Mouse (Mus musculus) ZHBTc4 (cell line): ENCODE measurements around the gene Tmem82.

Source experiments
- DNase-seq: peaks from one replicate; pipeline ENCODE4 v3.0.0-alpha.2; 2011; ENCODE audit warnings: low read depth, low spot score

Gene Tmem82

DNA sequence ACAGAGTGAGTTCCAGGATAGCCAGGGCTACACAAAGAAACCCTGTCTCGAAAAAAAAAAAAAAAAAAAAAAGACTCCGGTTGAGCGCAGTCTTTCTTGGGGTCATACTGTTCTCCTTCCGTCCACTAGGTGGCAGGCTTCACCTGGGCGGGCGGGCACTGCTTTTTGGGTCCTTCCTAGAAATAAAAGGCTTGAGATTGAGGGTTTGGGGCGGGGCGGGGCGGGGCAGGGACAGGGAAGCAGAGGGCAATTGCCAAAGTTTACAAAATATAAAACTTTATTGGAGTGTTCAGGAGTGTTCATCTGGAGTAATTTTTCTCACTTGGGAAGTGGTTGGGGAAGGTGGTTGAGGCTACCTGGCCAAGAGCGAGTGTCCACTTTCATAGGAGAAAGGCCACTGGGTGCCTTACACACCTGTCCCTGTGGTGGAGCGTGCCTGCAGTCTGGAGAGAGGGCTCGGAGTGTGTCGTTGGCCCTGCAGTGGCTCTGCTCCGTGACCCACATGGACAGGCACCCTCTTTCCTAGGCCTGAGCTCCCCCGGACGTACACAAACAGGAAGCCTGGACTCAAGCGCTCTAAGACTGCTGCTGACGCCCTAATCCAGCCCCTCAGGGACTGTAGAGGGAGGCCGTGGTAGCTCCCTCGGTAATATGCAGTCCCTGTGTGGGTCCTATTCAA is at the start of gene Tmem82:
TSS of gene Tmem82 (minus strand) at position 69 of the 679 bp plus-strand sequence.
- DNase-seq: peak; percentile 85

DNA sequence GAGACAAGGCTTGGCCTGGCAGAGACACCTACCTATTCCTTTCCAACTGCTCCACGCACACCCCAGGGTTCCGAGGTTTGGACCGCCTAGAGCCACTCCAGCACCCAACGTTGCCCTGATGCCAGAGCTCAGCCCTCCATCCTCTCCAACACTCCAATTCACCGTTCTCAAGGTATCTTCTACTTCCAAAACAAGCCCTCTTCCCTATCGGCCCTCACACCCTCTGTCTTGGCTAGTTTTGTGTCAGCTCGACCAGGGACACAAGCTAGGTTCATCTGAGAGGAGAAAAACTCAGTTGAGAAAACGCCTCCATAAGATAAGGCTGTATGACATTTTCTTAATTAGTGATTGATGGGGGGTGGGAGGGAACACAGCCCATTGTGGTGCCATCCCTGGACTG is 46.4 kb upstream of the Tmem82 start, which contains the start of gene Plekhm2:
TSS of gene Plekhm2 (minus strand) at position 101 of the 400 bp plus-strand sequence.
- DNase-seq: no peak

DNA sequence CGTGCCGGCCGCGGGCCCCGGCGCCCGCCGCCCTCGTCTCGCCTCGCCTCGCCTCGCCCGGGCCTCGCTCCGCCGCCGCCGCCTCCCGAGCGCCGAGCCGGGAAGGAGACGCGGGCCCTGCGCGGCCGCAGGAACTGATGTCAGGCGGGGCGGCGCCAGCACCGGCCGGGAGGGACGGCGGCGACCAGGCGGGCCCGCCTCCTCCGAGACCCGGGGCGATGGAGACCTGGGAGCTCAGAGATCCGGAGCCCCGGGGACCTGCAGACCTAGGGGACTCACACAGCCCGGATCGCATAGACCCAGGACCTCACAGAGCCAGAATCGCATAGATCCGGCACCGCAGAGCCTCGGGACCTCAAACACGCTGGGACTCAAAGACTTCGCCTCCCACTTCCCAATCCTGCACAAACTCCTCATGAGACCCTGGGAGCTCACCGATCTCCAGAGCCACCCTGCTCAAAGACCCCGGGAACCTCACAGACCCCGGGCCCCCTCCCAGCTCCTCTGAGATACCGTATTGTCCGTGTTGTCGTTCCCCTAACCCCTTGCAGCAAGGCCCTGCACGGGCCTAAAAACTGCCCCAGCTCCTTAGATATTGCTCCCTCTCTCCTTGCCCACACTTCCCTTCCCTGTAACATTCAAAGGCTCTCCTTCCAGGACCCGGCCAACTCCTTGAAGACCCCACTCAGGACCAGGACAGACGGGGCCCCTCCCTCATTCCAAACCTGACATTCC is 45.7 kb upstream of the Tmem82 start:
- DNase-seq: peak; percentile 60

- DNase-seq: no peak
Measured at GRCm38 (mm10) chr4:141663122-141663931, 44.9 kb upstream of the Tmem82 start.

- DNase-seq: no peak
Measured at GRCm38 (mm10) chr4:141660884-141661283, 42.5 kb upstream of the Tmem82 start.

- no peak for DNase-seq
Measured at GRCm38 (mm10) chr4:141659739-141660138, 41.3 kb upstream of the Tmem82 start.

DNA sequence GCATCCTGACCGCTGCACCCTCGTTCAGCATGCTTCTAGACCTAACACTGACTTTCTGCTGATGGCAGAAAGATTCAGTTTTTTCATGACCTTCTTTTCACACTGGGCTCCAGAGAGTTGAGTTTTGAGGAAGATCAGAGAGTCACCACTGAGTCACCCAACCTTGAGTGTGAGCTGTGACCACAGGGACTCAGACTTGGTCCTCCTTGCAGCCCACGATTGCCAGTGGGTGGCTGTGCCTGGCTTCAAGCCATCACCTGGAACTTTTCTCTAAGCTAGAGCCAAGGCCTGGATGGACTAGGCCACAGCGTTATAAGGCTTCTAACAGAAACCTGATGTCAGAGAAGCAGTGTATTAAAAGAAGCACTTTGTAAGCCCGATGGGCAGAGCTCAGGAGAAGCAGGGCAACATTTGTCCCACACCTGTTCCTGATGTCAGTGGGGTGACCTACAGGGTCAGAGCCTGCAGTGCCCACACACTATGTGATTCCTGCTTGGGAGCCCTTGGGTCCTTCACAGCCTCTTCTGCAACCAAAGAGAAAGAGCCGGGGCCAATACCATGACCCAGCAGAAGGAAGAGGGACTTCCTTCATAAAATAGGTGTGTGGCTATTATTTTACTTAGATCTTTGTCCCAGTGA is 40.5 kb upstream of the Tmem82 start:
- no peak for DNase-seq

DNA sequence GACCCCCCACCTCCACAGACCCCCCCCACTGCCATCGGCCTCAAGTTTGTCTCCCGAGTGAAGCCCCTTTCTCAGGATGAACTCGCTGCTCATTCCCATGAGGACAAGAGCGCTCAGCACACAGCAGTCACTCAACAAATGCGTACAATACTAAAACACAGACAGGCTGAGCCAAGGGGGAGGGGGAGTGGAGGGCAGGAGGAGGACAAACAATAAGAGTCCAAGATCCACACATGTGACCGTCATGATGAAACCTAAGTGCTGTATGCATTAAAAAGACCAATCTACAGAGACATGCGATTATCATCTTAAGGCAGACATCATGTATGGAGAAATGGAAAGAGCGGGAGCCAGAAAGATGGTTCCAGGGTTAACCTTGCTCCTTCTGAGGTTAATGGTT is 38.5 kb upstream of the Tmem82 start:
- DNase-seq: no peak

DNA sequence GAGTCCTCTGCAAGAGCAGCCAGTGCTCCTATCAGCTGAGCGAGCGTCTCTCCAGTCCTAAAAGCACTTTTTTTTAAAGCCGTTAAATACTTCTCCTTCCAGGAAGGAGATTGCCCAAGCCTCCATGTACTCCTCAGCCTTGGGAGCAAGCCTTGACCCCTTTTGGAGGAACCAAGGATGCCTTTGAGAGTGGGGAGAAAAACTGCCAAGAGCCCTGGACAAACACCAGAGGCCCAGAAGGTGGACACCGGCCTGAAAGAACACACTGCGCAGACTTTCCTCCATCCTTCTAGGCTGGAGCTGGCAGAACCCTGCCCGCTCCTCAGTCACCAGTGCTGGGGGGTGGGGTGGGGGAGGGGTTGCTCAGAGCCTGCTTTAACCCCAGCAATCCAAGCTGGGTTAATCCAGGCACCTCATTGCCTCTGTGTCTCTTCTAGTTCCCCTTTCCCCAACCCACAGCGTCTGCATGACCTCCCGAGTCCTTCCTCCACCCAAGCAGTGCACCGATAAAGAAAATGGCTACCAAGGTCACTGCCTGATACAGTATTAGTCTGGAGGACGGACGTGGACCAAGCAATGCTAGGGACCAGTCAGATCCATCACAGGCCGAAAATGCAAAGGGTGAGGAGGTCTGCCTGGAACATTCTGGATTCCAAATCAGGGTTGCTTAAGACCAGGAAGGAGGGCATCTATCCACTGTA is 37.6 kb upstream of the Tmem82 start:
- no peak for DNase-seq

GRCm38 (mm10) chr4:141654509-141654908 is 36.1 kb upstream of the Tmem82 start:
- DNase-seq: no peak

- DNase-seq: no peak
Measured at GRCm38 (mm10) chr4:141653813-141654212, 35.4 kb upstream of the Tmem82 start.

DNA sequence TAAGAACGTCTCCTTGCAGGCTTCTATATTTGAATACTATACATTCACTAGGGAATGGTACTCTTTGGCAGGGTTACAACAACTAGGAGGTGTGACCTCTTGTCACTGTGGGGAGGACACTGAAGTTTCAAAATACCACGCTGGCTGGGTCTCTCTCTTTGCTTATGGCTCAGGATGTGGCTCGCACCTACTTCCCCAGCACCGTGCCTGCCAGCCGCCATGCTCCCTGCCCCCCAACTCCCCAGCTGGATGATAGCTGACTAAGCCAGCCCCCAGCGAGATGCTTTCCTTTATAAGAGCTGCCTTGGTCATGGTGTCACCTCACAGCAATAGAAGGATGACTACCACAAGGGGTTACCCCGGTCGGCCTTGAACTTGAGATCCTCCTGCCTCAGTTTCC is 34.6 kb upstream of the Tmem82 start:
- no peak for DNase-seq

GRCm38 (mm10) chr4:141651944-141652343 is 33.5 kb upstream of the Tmem82 start:
- no peak for DNase-seq

GRCm38 (mm10) chr4:141651286-141651685 is 32.9 kb upstream of the Tmem82 start:
- DNase-seq: no peak

DNA sequence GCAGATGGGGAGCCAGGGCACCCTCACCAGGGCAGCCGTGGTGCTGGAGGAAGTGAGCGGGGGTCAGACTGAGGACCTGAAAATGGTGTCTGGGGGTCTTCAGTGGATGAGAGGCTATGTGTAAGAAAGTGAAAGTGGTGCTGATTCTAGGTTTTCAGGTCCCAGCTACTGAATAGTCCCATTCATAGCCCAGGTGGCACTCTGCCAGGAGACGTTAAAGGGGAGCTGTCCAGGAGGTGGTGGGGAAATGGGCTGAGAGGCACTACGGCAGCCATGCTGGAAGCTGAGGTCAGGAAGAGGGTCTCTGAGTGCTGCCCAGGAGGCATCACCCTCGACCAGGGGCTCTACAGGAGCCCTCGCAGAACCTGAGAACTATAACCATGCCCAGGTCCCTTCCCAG is 30.8 kb upstream of the Tmem82 start:
- no peak for DNase-seq

- no peak for DNase-seq
Measured at GRCm38 (mm10) chr4:141648262-141648661, 29.8 kb upstream of the Tmem82 start.

- no peak for DNase-seq
Measured at GRCm38 (mm10) chr4:141647187-141647586, 28.8 kb upstream of the Tmem82 start.

- no peak for DNase-seq
Measured at GRCm38 (mm10) chr4:141645988-141646387, 27.6 kb upstream of the Tmem82 start.

GRCm38 (mm10) chr4:141643118-141643855 is 24.9 kb upstream of the Tmem82 start:
- DNase-seq: no peak
